Mouse (Mus musculus) frontal cortex, postnatal 25 days (tissue): ENCODE results near the gene Ngp.
A peak's percentile ranks its signal among the peaks of the same experiment; 100 is the strongest.

Source experiments
- DNase-seq, 2 experiments: peaks; one replicate each; pipeline ENCODE4 v3.0.0; 2022; ENCODE audit warnings: low spot score in 2 of 2

Ngp gene

DNA sequence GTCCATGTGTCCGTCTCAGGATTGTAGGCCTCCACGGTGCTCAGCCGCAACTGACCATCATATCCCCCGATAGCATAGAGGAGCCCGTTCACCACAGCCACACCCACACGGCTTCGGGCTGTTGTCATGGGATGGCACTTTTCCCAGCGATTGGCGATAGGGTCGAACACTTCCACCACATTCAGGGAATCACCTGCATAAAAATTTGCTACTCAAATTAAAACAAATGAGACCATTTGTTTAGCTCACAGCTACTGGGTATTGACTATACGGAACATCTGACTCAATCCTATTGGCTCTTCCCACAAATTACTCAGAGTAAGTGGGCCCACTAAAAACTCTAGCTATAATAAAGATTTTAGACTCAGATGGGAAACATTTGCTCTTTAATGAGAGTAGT is 16.5 kb downstream of the Ngp start:
- no peak for DNase-seq

GRCm38 (mm10) chr9:110440049-110440448 is 20.5 kb downstream of the Ngp start:
- no peak for DNase-seq

- DNase-seq, result no peak
These were observed 21.0 kb downstream of the Ngp start for GRCm38 (mm10) chr9:110440559-110440958.

DNA sequence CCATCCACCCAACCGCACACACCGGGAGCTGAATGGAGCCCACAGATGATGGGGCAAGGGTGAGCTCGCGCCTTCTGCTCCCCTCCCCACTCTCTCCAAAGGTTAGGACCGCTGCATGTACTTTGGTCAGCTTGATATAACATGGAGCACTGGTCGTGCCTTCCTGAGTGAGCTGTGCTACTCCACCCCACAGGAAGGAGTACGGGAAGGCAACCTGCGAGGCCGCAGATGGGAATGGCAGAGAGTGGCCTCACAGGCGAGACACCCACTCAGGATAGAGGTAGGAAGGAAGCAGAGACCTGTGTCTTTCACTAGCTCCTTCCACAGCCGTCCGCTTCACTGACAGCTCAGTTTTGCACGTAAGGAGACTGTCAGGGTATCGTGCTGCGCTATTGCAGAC is 28.8 kb downstream of the Ngp start:
- no peak for DNase-seq

DNA sequence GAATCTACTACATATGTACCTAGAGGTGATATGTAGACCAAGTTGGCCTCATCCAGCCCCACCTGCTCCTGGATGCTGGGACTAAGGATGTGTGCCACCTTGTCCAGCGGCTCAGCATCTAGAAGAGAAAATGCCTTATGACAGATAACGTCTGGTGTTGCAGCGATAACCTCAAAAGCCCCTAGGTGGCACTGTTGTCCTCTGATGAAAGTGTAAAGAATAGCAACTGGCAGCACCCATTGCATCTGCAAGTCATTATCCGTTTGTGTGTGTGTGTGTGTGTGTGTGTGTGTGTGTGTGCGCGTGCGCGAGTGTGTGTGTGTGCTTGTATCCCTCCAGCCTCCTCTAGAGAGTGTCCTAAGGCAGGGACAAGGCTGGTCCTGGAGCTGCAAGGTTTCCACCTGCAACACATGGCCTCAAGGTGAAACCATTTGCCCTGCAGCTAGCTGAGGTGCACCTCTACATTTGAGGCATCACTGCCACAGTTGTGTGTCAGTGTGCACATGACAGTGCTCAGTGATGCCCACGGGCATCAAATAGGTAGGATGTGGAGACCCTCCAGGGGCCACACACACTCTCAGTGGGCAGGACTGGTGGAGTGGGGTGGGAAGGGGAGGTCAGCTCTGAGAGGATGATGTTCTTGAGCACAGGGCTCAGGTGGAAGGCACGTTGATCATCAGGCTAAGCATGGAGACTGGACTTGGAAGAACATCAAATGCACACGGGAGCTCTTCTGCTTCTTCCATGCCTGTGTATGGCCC is 29.5 kb downstream of the Ngp start:
- DNase-seq, result peak; percentile 61 to 70

DNA sequence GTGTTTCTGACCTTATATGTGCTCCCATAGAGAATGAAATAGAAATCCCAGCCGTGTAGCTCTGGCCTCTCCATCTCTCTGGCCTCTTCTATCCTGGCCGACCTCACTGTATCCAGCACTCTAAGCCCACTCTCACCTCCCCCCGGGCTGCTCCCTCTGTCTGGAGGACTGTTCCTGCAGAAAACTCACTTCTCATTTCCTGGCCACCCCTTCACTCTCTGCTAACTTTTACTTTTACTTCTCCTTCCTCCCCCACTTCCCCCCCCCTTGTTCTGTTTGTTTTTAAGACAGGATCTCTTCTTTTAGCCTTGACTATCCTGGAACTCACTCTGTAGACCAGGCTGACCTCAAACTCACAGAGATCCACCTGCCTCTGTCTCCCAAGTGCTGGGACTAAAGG is 33.0 kb downstream of the Ngp start:
- no peak for DNase-seq

- DNase-seq, result no peak
These were observed 38.4 kb downstream of the Ngp start for GRCm38 (mm10) chr9:110457926-110458325.

- no peak for DNase-seq
These were observed 39.7 kb downstream of the Ngp start for GRCm38 (mm10) chr9:110459145-110459727.

- no peak for DNase-seq
These were observed 41.6 kb downstream of the Ngp start for GRCm38 (mm10) chr9:110460884-110461815.

- DNase-seq, result no peak
These were observed 42.8 kb downstream of the Ngp start for GRCm38 (mm10) chr9:110462321-110462720.

DNA sequence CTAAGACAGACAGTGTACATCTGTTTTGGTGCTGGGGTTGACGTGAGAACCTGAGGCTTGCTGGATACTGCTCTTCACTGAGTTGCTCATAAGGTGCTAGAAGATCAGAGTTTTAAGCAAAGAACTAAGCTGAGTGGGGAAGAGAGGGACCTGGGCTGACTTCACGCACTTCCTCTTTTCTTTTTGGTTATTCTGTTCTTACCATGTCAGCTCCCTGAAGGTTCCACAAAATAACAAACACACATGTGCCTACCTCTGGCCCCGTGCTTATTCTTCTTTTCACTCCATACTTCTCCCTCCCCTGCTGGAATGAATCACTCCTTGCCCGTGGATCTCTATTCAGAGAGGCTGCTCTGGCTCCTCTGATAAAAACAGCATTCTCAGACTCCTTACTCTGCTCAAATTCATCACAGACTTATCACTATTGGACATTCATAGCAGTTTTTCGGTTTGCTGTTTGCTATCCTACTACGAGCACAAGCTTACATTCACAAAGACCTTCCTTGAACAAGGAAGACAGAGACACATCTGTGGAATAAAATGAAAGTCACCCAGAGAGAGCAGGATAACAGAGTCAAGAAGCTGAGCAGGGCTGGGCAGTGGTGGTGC is 44.5 kb downstream of the Ngp start:
- DNase-seq, result no peak

DNA sequence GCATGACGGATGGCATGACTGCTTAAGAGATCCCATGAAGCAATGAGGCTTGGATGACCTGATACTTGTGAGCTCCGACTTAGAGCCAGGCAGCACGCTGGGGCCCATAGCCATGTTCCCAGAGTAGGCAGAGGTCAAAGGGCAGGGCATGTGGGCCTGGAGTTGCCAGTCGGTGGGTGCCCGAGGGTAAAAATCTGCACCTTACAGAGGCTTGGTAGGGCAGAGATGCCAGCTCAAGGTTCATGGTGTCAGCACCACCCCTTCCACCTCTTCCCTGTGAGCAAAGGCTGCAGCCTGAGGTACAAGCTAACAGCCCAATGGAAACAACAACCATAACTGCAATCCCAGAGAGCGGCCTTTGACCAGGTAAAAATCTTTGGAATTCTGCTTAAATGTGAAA is 45.8 kb downstream of the Ngp start:
- no peak for DNase-seq

GRCm38 (mm10) chr9:110466179-110466578 is 46.6 kb downstream of the Ngp start:
- DNase-seq, result no peak
